ENCODE assay signal across 1 mouse cellular context in genomic region chr11:6605021-6605481, GRCm38 (mm10).
TF ChIP-seq lines count a peak whose summit lies in the region.

No protein-coding gene starts in this region.

TF ChIP-seq in ES-E14, 5 proteins besides CTCF, POLR2A, EP300 and RAD21 (continued from another document):
- TF ChIP-seq ZC3H11A (IDR thresholded peaks at IDR 0.05; ENCODE audit: borderline replicate concordance, low read depth, low read length) (no peak), HCFC1 (IDR thresholded peaks at IDR 0.05; ENCODE audit: borderline replicate concordance, insufficient read depth, low read length) (no peak), ZNF384 (IDR thresholded peaks at IDR 0.05; ENCODE audit: low read depth, low read length) (no peak), MAFK (IDR thresholded peaks at IDR 0.05; ENCODE audit: insufficient read depth, low read depth, low read length) (no peak)
